Mouse (Mus musculus): ENCODE data around the gene Fam207a. TPM values are rescaled to one million over a fixed set of nuclear protein-coding genes. Genes with fewer than 3 reads are reported as not detected.
A peak's percentile ranks its signal among the peaks of the same experiment; 100 is the strongest.

Gene Fam207a
- polyA plus RNA-seq, 1 experiment, result 5.4 TPM

DNA sequence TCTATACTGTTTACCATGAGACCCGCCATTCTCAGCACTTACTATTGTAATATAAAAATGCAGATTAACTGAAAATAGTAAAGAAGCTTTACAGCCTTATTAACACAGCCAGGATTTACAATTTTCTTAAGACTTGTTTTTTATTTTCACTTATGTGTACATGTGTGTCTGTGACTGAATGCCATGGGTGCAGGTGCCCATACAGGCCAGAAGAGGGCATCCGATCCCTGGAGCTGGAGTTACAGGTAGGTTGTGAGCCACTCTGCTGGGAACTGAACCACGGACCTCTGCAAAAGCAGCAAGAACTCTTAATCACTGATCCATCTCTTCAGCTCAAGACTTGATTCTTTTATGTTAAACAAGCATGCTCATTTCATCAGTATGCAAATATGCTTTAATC is 22.7 kb downstream of the Fam207a start:
- H3K4me3 ChIP-seq (ENCODE audit: insufficient read depth, low read depth, low read length), result no peak overlapping the region
- no peak overlapping the region for H3K27ac ChIP-seq (replicated peaks; ENCODE audit: low read depth, low read length)
- H3K4me1 ChIP-seq (ENCODE audit: control insufficient read depth, insufficient read depth, insufficient read length, low read length), result no peaks in the 10 kb centered on the region

- H3K4me3 ChIP-seq (ENCODE audit: insufficient read depth, low read depth, low read length), result no peak overlapping the region
- H3K4me1 ChIP-seq (ENCODE audit: control insufficient read depth, insufficient read depth, insufficient read length, low read length), result no peaks in the 10 kb centered on the region
- H3K27ac ChIP-seq (replicated peaks; ENCODE audit: low read depth, low read length), result no peak overlapping the region
These were observed 24.0 kb downstream of the Fam207a start for GRCm38 (mm10) chr10:77491585-77491984.

GRCm38 (mm10) chr10:77488168-77488567 is 27.4 kb downstream of the Fam207a start:
- Histone ChIP-seq H3K27ac (replicated peaks; ENCODE audit: low read depth, low read length) (no peak overlapping the region), H3K4me1 (ENCODE audit: control insufficient read depth, insufficient read depth, insufficient read length, low read length) (no peaks in the 10 kb centered on the region), H3K4me3 (ENCODE audit: insufficient read depth, low read depth, low read length) (no peak overlapping the region)

- no peak overlapping the region for H3K4me3 ChIP-seq (ENCODE audit: insufficient read depth, low read depth, low read length)
- H3K4me1 ChIP-seq (ENCODE audit: control insufficient read depth, insufficient read depth, insufficient read length, low read length), result no peaks in the 10 kb centered on the region
- H3K27ac ChIP-seq (replicated peaks; ENCODE audit: low read depth, low read length), result no peak overlapping the region
These were observed 29.8 kb downstream of the Fam207a start for GRCm38 (mm10) chr10:77485786-77486185.

DNA sequence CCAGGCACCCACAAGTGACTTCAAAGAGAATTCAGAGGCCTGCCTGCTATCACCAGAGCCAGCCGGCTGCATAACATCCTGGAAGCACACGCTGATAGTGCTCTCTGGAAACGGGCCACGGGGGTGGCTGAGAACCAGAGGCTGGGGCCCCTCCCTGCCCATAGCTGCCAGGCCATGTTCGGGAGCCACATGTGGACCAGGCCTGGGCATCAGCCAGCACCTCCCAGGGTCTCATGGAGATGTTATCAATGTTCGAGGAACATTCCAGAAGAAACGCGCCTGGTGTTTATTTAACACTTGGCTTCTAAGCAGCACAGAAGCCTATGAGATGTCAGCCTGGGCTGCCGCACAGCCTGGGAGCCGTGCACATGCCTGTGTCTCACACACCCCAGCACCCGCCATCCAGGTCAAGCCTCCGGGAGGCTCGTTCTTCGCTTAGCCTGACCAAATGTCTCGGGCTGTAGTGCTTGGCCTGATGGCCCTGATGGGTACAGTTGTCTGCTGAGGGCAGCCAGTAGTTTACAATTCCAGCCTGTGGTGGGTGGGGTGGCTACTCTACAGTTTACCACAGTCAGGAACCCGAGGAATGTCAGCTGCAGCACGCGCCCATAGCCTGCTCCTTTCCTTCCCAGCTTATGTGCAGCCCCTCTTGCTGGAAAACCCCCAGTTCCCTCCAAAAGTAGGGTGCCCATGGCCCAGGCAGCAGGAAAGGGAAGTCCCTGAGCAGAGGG is 31.2 kb downstream of the Fam207a start:
- Histone ChIP-seq H3K4me3 (ENCODE audit: insufficient read depth, low read depth, low read length) (no peak overlapping the region), H3K4me1 (ENCODE audit: control insufficient read depth, insufficient read depth, insufficient read length, low read length) (peaks cover 6% of the 10 kb centered on the region; the same call in 1 of the 2 replicates), H3K27ac (replicated peaks; ENCODE audit: low read depth, low read length) (no peak overlapping the region)

- H3K4me3 ChIP-seq (ENCODE audit: insufficient read depth, low read depth, low read length), result no peak overlapping the region
- H3K4me1 ChIP-seq (ENCODE audit: control insufficient read depth, insufficient read depth, insufficient read length, low read length), result peaks cover 15% of the 10 kb centered on the region; the same call in 1 of the 2 replicates
- no peak overlapping the region for H3K27ac ChIP-seq (replicated peaks; ENCODE audit: low read depth, low read length)
These were observed 33.8 kb downstream of the Fam207a start for GRCm38 (mm10) chr10:77481814-77482213.

DNA sequence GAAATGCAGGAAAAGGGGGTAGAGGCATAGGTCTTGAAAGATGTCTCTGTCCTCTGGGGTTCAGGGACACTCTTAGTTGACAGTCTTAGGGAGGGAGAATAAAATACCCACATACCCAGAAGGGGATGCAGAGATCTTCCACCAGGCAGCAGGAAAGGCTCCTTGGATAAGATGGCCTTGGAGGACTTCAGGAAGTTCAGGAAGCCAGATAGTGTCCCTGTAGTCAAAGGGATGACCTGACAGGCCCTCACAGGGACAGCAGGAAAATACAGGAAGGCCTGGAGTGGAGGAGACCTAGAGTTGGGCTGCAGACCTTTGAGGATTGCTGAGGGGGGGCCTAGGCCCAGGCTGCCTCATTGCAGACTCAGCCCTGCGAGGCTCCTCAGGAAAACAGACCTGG is 35.6 kb downstream of the Fam207a start:
- Histone ChIP-seq H3K27ac (replicated peaks; ENCODE audit: low read depth, low read length) (no peak overlapping the region), H3K4me1 (ENCODE audit: control insufficient read depth, insufficient read depth, insufficient read length, low read length) (peaks cover 15% of the 10 kb centered on the region), H3K4me3 (ENCODE audit: insufficient read depth, low read depth, low read length) (no peak overlapping the region)

DNA sequence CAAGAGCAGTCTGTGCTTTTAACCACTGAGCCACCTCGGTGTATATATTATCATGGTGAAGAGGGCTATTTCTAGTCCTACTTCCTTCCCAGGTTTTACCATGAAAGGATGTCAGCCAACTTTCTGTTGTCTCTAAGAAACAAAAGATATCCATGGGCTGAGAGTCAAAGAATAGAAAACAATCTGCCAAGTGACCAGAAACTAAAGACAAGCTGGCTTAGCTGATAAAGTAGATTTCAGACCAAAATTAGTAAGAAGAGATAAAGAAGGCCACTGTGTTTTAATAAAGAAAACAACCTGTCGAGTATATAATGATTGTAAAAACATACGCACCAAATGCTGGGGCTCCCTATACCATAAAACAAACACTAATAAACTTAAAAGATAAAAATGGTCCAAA is 38.7 kb downstream of the Fam207a start:
- H3K27ac ChIP-seq (replicated peaks; ENCODE audit: low read depth, low read length), result no peak overlapping the region

GRCm38 (mm10) chr10:77472188-77472587 is 43.4 kb downstream of the Fam207a start:
- Histone ChIP-seq H3K27ac (replicated peaks; ENCODE audit: low read depth, low read length) (no peak overlapping the region), H3K4me1 (ENCODE audit: control insufficient read depth, insufficient read depth, insufficient read length, low read length) (peaks cover 11% of the 10 kb centered on the region), H3K4me3 (ENCODE audit: insufficient read depth, low read depth, low read length) (no peak overlapping the region)

More for the DNA sequence above, 38.7 kb downstream of the Fam207a start:
- no peak overlapping the region for H3K4me3 ChIP-seq (ENCODE audit: insufficient read depth, low read depth, low read length)
- peaks cover 15% of the 10 kb centered on the region for H3K4me1 ChIP-seq (ENCODE audit: control insufficient read depth, insufficient read depth, insufficient read length, low read length)

- peaks cover 11% of the 10 kb centered on the region for H3K4me1 ChIP-seq (ENCODE audit: control insufficient read depth, insufficient read depth, insufficient read length, low read length)
- no peak overlapping the region for H3K4me3 ChIP-seq (ENCODE audit: insufficient read depth, low read depth, low read length)
- no peak overlapping the region for H3K27ac ChIP-seq (replicated peaks; ENCODE audit: low read depth, low read length)
These were observed 44.1 kb downstream of the Fam207a start for GRCm38 (mm10) chr10:77471512-77471911.

DNA sequence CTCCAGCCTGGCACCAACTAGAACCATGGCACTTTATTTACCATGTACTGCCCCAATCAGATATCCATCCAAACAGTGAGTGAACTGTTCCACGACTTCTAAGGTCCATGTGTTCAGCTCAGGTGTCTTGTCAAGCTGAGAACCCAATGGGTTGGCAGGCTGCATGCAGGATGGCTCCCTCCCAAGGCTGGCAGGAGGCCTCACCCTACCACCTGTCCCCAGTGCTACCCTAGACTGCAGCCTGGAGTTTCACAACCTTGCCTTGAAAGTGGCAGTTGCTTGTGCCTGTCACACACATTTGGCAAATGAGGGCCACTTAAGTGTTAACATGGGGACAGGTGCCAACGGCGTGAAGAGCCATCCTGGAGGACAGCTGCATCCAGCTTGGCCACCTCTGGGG is 44.8 kb downstream of the Fam207a start:
- H3K4me3 ChIP-seq (ENCODE audit: insufficient read depth, low read depth, low read length), result no peak overlapping the region
- no peak overlapping the region for H3K27ac ChIP-seq (replicated peaks; ENCODE audit: low read depth, low read length)
- peaks cover 11% of the 10 kb centered on the region for H3K4me1 ChIP-seq (ENCODE audit: control insufficient read depth, insufficient read depth, insufficient read length, low read length)

DNA sequence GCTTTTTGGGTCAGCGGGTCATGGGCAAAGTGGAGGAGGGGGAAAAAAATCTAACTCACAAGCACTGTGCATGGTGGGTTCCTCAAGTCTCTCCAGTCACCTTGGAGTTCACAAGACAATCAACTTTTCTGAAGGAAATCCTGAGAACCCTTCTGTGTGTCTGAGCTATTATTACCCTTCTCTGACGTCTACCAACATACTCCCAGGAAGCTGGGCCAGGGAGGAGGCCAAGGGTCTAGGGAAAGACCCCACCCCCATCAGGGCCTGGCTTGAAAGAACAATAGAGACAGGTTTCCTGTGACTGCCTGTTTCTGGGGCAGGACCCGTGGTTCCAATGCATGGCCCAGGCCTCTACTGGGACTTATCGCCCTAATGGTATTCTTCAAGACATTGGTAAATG is 46.9 kb downstream of the Fam207a start:
- Histone ChIP-seq H3K27ac (replicated peaks; ENCODE audit: low read depth, low read length) (peak overlapping the region; percentile 73), H3K4me1 (ENCODE audit: control insufficient read depth, insufficient read depth, insufficient read length, low read length) (peaks cover 15% of the 10 kb centered on the region), H3K4me3 (ENCODE audit: insufficient read depth, low read depth, low read length) (no peak overlapping the region)

DNA sequence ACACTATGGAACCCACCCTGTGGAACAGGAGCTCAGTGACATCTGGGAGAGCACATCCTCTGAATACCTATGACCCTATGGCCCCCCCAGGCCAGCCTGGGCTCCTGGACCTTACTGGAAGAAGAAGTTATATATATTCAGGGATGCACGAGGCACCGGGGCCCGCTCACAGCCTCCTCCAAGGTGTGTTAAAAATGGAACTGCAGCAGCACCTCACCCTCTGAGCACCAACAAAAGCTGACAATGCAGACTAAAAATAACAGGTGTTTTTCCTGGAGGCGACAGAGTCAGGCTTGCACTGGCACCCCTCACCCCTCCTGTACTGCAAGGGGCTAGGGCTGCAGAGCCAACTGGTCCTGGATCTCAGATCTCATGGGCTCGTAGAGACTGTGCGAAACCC is 48.2 kb downstream of the Fam207a start:
- peaks cover 15% of the 10 kb centered on the region for H3K4me1 ChIP-seq (ENCODE audit: control insufficient read depth, insufficient read depth, insufficient read length, low read length)
- H3K4me3 ChIP-seq (ENCODE audit: insufficient read depth, low read depth, low read length), result no peak overlapping the region
- no peak overlapping the region for H3K27ac ChIP-seq (replicated peaks; ENCODE audit: low read depth, low read length)

DNA sequence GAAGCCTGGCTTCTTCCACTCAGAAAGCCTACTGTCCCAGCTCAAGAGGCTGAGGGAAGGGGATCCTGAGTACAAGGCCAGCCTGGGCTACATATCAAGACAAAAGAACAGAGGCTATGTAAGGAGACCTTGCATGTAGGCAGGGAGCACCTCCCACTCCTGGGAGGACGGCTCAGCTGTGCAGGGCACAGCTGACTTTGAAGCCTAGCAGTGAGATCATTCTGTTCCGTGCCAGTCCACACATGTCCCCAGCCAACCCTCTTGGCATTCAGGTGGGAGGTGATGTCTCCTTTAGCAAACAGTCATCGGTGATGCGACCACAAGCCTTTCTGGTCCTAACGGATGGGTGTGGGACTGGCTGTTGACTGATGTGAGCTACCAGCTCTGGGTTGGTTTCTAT is 49.7 kb downstream of the Fam207a start:
- peaks cover 12% of the 10 kb centered on the region; the same call in 1 of the 2 replicates for H3K4me1 ChIP-seq (ENCODE audit: control insufficient read depth, insufficient read depth, insufficient read length, low read length)
- H3K27ac ChIP-seq (replicated peaks; ENCODE audit: low read depth, low read length), result no peak overlapping the region
- H3K4me3 ChIP-seq (ENCODE audit: insufficient read depth, low read depth, low read length), result no peak overlapping the region

GRCm38 (mm10) chr10:77464181-77464936 is 51.2 kb downstream of the Fam207a start:
- H3K4me1 ChIP-seq (ENCODE audit: control insufficient read depth, insufficient read depth, insufficient read length, low read length), result peaks cover 9% of the 10 kb centered on the region; the same call in 1 of the 2 replicates
- H3K4me3 ChIP-seq (ENCODE audit: insufficient read depth, low read depth, low read length), result no peak overlapping the region
- no peak overlapping the region for H3K27ac ChIP-seq (replicated peaks; ENCODE audit: low read depth, low read length)

- peaks cover 10% of the 10 kb centered on the region for H3K4me1 ChIP-seq (ENCODE audit: control insufficient read depth, insufficient read depth, insufficient read length, low read length)
These were observed 54.4 kb downstream of the Fam207a start for GRCm38 (mm10) chr10:77461161-77461560.

More at GRCm38 (mm10) chr10:77461161-77461560, 54.4 kb downstream of the Fam207a start:
- Histone ChIP-seq H3K4me3 (ENCODE audit: insufficient read depth, low read depth, low read length) (no peak overlapping the region), H3K27ac (replicated peaks; ENCODE audit: low read depth, low read length) (no peak overlapping the region)

All from brown adipose tissue, adult 24 weeks (tissue).